Mouse (Mus musculus): ENCODE measurements around the gene Rsad2. TPM values are rescaled to one million over a fixed set of nuclear protein-coding genes. Genes with fewer than 3 reads are reported as not detected.

Gene Rsad2
- polyA plus RNA-seq, 1 experiment from 2014 or later, result 1.7 TPM

DNA sequence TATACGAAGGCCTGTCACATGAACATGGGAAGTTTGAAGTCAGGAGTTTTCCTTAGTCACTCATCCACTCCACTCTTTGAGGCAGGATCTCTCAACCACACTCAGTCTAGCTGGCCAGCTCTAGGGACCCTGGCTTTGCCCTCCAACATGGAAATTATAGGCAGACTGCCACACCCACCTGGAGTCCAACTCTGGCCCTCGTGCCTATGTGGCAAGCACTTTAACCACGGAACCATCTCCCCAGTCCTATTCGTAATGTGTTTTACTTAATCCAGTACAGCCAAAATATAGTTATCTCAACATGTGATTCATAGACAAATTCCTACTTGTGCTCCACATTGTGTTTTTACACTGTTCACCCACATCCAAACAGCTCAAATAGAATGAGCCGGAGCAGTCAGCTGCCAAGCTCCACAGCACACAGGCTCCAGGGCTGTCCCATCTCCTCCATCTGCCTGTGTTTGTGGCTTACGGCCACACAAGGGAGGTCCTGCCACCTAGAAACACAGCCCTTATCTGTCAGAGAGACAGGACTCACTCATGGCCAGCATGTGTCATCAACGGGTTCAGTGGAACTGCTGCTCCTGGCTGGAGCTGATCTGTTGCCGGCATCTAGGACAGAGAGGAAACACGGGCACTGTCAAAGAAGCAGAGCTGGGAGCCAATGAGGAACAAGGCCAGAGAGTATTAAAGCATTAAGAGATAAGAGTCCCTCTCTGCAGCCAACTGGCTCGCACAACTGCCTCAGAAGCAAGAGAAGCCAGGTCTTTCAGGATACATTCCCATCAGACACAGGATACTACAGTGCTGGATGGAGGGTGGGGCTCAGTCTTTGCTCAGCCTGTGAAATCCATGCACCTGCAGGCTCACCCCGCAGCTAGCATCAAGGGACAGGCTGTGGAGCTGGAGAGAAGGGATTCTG, 51.2 kb downstream of the Rsad2 start:
- Histone ChIP-seq H3K4me3 (ENCODE audit: control insufficient read depth in 1 of 2, insufficient read depth in 1 of 2, low read depth in 1 of 2, low read length in 2 of 2) (no peak overlapping the region), H3K27ac (replicated peaks in 1 of 2; ENCODE audit: control insufficient read depth in 1 of 2, insufficient read depth in 1 of 2, low read depth in 2 of 2, low read length in 2 of 2) (peak overlapping the region; percentile 43 to 61), H3K4me1 (ENCODE audit: control insufficient read depth in 2 of 2, insufficient read depth in 2 of 2, low read length in 2 of 2) (peaks cover 31 to 44% of the 10 kb centered on the region in 2 experiments), H3K9me3 (ENCODE audit: control insufficient read depth, low read length) (no peaks in the 10 kb centered on the region), H3K4me2 (ENCODE audit: low read length) (peak overlapping the region; percentile 45), H3K27me3 (ENCODE audit: control insufficient read depth, insufficient read depth, low read length) (no peaks in the 10 kb centered on the region), H3K9ac (ENCODE audit: low read length) (no peak overlapping the region), H3K36me3 (ENCODE audit: control insufficient read depth, insufficient read depth, low read length) (no peaks in the 10 kb centered on the region)
- ATAC-seq (ENCODE audit: insufficient number of reproducible peaks, insufficient read depth, low FRiP score, low read depth), result no peak; the same call in none of the 2 replicates
- 34% methylated on average over 11 of the region's 11 CpGs for WGBS

DNA sequence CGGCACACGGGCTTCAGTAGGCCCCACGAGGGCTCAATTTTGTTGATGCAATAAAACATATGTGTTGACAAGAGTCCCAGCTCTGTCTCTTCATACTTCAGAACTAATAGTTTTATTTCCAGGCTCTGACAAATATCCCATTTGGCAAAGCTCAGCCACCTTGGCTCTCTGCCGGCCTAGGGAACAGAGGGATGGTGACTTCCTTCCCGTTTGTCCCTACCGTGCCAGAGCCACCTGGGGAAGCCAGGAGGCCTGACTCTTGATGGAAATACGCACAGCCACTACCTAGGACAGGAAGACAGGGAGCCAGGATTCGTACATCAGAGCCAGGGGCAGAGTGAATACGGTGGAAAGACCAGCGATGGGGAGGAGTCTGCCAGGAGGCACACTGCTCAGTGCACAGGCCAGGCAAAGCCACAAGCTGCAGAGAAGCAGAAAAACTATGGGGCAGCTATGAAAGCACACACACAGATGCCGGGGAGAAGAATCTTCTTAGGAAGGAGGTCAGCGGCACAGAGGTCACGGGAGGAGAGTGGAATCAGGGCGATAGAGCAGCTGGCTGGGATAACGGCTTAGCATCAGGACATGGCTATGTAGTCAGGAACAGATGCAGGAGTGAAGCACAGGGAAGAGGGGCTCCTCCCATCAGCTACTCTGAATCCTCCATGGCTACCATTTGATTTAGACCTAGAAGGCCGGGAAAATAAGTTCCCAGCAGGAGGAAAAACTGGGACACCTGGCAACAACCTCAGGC, 52.7 kb downstream of the Rsad2 start:
- no peaks in the 10 kb centered on the region for H3K27me3 ChIP-seq (ENCODE audit: control insufficient read depth, insufficient read depth, low read length)
- no peak for ATAC-seq (ENCODE audit: insufficient number of reproducible peaks, insufficient read depth, low FRiP score, low read depth)

DNA sequence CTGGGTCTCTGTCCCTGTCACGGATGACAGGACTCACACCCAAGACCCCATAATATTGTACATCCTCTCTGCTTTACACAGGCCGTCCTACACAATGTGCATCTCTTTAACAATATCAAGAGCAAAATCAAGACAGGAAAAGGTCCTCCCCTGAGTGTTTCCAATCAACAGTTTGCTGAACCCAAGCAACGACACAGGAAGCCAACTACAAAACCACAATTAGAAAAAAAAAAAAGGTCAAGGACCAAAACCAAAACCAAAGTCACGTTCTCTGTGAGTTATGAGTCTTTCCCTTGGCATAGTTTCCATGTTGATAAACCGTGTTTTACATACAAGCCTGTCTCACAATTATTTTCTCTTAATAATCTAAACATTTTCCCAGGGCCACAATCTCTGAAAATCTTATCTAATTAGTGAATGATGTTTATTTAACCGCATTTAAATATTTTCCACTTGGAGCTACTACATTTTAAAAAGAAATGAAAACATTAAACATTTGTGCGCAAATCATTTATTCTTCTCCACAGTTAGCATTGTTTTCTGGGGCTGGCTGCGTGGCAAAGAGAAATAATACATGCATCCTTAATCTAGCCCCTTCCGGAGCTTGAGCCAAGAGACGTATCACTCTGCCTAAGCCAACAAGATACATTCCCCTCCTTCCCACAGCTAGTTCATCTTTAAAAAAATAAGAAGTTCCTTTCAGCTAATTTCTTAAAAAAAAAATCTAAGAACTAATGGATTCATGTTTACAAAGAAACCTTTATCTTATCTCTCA, 54.4 kb downstream of the Rsad2 start:
- no peak overlapping the region for H3K4me3 ChIP-seq (ENCODE audit: control insufficient read depth in 1 of 2, insufficient read depth in 1 of 2, low read depth in 1 of 2, low read length in 2 of 2)
- peaks cover 20 to 21% of the 10 kb centered on the region in 2 experiments for H3K4me1 ChIP-seq (ENCODE audit: control insufficient read depth in 2 of 2, insufficient read depth in 2 of 2, low read length in 2 of 2)
- H3K36me3 ChIP-seq (ENCODE audit: control insufficient read depth, insufficient read depth, low read length), result no peaks in the 10 kb centered on the region
- H3K4me2 ChIP-seq (ENCODE audit: low read length), result no peak overlapping the region
- H3K27ac ChIP-seq (replicated peaks in 1 of 2; ENCODE audit: control insufficient read depth in 1 of 2, insufficient read depth in 1 of 2, low read depth in 2 of 2, low read length in 2 of 2), result peak overlapping the region; percentile 5 to 55; a peak in 3 of 4 replicates
- H3K9me3 ChIP-seq (ENCODE audit: control insufficient read depth, low read length), result no peaks in the 10 kb centered on the region
- no peak overlapping the region for H3K9ac ChIP-seq (ENCODE audit: low read length)
- H3K27me3 ChIP-seq (ENCODE audit: control insufficient read depth, insufficient read depth, low read length), result no peaks in the 10 kb centered on the region
- WGBS, result 58% methylated on average over 10 of the region's 10 CpGs
- ATAC-seq (ENCODE audit: insufficient number of reproducible peaks, insufficient read depth, low FRiP score, low read depth), result no peak

More for the DNA sequence above, 52.7 kb downstream of the Rsad2 start:
- Histone ChIP-seq H3K4me1 (ENCODE audit: control insufficient read depth in 2 of 2, insufficient read depth in 2 of 2, low read length in 2 of 2) (peaks cover 29 to 32% of the 10 kb centered on the region in 2 experiments), H3K27ac (replicated peaks in 1 of 2; ENCODE audit: control insufficient read depth in 1 of 2, insufficient read depth in 1 of 2, low read depth in 2 of 2, low read length in 2 of 2) (no peak overlapping the region; a peak in 1 of 4 replicates), H3K36me3 (ENCODE audit: control insufficient read depth, insufficient read depth, low read length) (no peaks in the 10 kb centered on the region), H3K9me3 (ENCODE audit: control insufficient read depth, low read length) (no peaks in the 10 kb centered on the region), H3K9ac (ENCODE audit: low read length) (no peak overlapping the region), H3K4me3 (ENCODE audit: control insufficient read depth in 1 of 2, insufficient read depth in 1 of 2, low read depth in 1 of 2, low read length in 2 of 2) (no peak overlapping the region), H3K4me2 (ENCODE audit: low read length) (no peak overlapping the region)
- WGBS, result 75% methylated on average over 16 of the region's 16 CpGs

DNA sequence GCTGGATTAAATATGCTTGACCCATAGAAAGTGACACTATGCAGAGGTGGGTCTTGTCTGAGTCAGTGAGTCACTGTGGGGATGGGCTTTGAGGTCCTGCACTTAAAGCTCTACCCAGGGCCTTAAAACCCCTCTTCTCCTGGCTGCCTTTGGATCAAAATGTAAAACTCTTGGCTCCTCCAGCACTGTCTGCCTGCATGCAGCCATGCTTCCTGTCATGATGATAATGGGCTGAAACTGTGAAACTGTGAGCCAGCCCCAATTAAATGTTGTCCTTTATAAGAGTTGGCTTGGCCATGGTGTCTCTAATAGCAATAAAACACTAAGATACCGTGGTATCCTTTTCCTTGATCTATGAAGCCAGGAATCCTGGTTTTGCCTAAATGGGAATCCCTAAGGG, 55.0 kb downstream of the Rsad2 start:
- no peaks in the 10 kb centered on the region for H3K9me3 ChIP-seq (ENCODE audit: control insufficient read depth, low read length)
- no peaks in the 10 kb centered on the region for H3K36me3 ChIP-seq (ENCODE audit: control insufficient read depth, insufficient read depth, low read length)
- peak overlapping the region; percentile 5 to 55; a peak in 3 of 4 replicates for H3K27ac ChIP-seq (replicated peaks in 1 of 2; ENCODE audit: control insufficient read depth in 1 of 2, insufficient read depth in 1 of 2, low read depth in 2 of 2, low read length in 2 of 2)
- no peak overlapping the region for H3K4me3 ChIP-seq (ENCODE audit: control insufficient read depth in 1 of 2, insufficient read depth in 1 of 2, low read depth in 1 of 2, low read length in 2 of 2)
- no peak overlapping the region for H3K9ac ChIP-seq (ENCODE audit: low read length)
- whole genome bisulfite sequencing, result 66% methylated on average over 1 of the region's 1 CpGs
- ATAC-seq (ENCODE audit: insufficient number of reproducible peaks, insufficient read depth, low FRiP score, low read depth), result no peak
- no peaks in the 10 kb centered on the region for H3K27me3 ChIP-seq (ENCODE audit: control insufficient read depth, insufficient read depth, low read length)
- peaks cover 20 to 21% of the 10 kb centered on the region in 2 experiments for H3K4me1 ChIP-seq (ENCODE audit: control insufficient read depth in 2 of 2, insufficient read depth in 2 of 2, low read length in 2 of 2)
- no peak overlapping the region for H3K4me2 ChIP-seq (ENCODE audit: low read length)

DNA sequence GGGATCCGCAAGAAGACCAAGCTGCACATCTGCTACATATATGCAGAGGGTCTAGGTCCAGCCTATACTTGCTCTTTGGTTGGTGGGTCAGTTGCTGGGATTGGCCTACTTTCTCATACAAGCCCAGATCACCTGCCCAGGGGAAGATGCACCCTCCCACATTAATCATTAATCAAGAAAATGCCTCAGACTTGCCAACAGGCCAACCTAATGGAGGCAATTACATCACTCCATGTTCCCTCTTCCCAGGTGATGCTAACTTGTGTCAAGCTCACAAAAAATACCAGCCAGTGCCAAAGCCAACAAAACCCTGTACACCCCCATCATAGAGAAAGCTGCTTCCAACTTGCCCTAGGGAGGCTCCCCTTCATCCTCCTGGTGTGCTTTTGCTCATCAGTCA, 55.5 kb downstream of the Rsad2 start:
- ATAC-seq (ENCODE audit: insufficient number of reproducible peaks, insufficient read depth, low FRiP score, low read depth), result no peak
- Histone ChIP-seq H3K9me3 (ENCODE audit: control insufficient read depth, low read length) (no peaks in the 10 kb centered on the region), H3K27ac (replicated peaks in 1 of 2; ENCODE audit: control insufficient read depth in 1 of 2, insufficient read depth in 1 of 2, low read depth in 2 of 2, low read length in 2 of 2) (peak overlapping the region in 1 of 2 experiments; percentile 55; a peak in 2 of 4 replicates), H3K4me3 (ENCODE audit: control insufficient read depth in 1 of 2, insufficient read depth in 1 of 2, low read depth in 1 of 2, low read length in 2 of 2) (no peak overlapping the region), H3K4me2 (ENCODE audit: low read length) (no peak overlapping the region), H3K9ac (ENCODE audit: low read length) (no peak overlapping the region), H3K36me3 (ENCODE audit: control insufficient read depth, insufficient read depth, low read length) (no peaks in the 10 kb centered on the region), H3K4me1 (ENCODE audit: control insufficient read depth in 2 of 2, insufficient read depth in 2 of 2, low read length in 2 of 2) (peaks cover 17% of the 10 kb centered on the region in 2 experiments), H3K27me3 (ENCODE audit: control insufficient read depth, insufficient read depth, low read length) (no peaks in the 10 kb centered on the region)
- WGBS, result 100% methylated on average over 1 of the region's 1 CpGs

DNA sequence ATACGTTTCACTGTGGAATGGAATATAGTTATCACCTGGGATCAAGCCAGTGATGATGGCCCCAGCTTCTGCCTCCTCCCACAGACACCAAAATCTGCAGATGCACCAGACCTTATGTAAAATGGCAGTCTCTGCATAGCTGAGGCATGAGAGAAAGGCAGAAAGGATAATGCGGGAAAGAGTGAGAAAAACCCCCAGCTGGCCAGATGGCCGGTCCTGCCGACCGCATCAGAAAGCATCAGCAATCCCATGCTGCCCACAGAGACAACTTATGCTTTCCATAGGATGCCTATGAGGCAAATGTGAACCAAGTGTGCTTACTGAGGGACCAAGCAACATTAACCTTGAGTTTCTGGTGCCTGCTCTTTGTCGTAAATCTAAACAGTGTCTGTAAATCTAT, 56.9 kb downstream of the Rsad2 start:
- Histone ChIP-seq H3K9me3 (ENCODE audit: control insufficient read depth, low read length) (no peaks in the 10 kb centered on the region), H3K27me3 (ENCODE audit: control insufficient read depth, insufficient read depth, low read length) (no peaks in the 10 kb centered on the region), H3K4me3 (ENCODE audit: control insufficient read depth in 1 of 2, insufficient read depth in 1 of 2, low read depth in 1 of 2, low read length in 2 of 2) (no peak overlapping the region), H3K4me1 (ENCODE audit: control insufficient read depth in 2 of 2, insufficient read depth in 2 of 2, low read length in 2 of 2) (peaks cover 5 to 8% of the 10 kb centered on the region in 2 experiments; a peak in 3 of 4 replicates), H3K4me2 (ENCODE audit: low read length) (no peak overlapping the region), H3K36me3 (ENCODE audit: control insufficient read depth, insufficient read depth, low read length) (no peaks in the 10 kb centered on the region), H3K9ac (ENCODE audit: low read length) (no peak overlapping the region), H3K27ac (replicated peaks in 1 of 2; ENCODE audit: control insufficient read depth in 1 of 2, insufficient read depth in 1 of 2, low read depth in 2 of 2, low read length in 2 of 2) (no peak overlapping the region)
- 89% methylated on average over 6 of the region's 6 CpGs for WGBS
- no peak for ATAC-seq (ENCODE audit: insufficient number of reproducible peaks, insufficient read depth, low FRiP score, low read depth)

DNA sequence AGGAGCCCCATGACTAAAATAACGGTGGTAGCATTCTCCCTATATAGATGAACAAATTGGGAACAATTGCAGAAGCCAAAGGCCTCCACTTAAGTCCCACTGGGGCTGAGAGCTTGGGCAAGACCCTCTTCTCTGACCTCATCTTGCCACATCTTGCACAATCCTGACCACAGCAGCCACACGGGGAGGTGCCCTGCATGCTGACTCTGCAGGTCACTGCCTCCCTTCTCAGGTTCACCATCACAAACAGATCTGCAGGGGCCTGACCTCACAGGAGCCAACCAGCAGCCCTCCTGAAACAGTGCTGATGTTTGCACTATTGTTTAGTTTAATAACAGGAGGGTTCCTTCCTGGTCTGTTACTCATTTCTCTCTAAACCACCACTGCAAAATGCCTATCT, 57.7 kb downstream of the Rsad2 start:
- Histone ChIP-seq H3K27me3 (ENCODE audit: control insufficient read depth, insufficient read depth, low read length) (no peaks in the 10 kb centered on the region), H3K9me3 (ENCODE audit: control insufficient read depth, low read length) (no peaks in the 10 kb centered on the region), H3K4me3 (ENCODE audit: control insufficient read depth in 1 of 2, insufficient read depth in 1 of 2, low read depth in 1 of 2, low read length in 2 of 2) (no peak overlapping the region), H3K27ac (replicated peaks in 1 of 2; ENCODE audit: control insufficient read depth in 1 of 2, insufficient read depth in 1 of 2, low read depth in 2 of 2, low read length in 2 of 2) (no peak overlapping the region), H3K4me2 (ENCODE audit: low read length) (no peak overlapping the region), H3K36me3 (ENCODE audit: control insufficient read depth, insufficient read depth, low read length) (no peaks in the 10 kb centered on the region), H3K9ac (ENCODE audit: low read length) (no peak overlapping the region), H3K4me1 (ENCODE audit: control insufficient read depth in 2 of 2, insufficient read depth in 2 of 2, low read length in 2 of 2) (peaks cover 5 to 6% of the 10 kb centered on the region in 2 experiments; a peak in 3 of 4 replicates)
- ATAC-seq (ENCODE audit: insufficient number of reproducible peaks, insufficient read depth, low FRiP score, low read depth), result no peak
- 55% methylated on average over 2 of the region's 2 CpGs for WGBS

Data from heart, embryonic 14.5 days (tissue).